Mouse (Mus musculus) macrophage (primary cell): ENCODE measurements around the gene Stk39. TPM values are rescaled to one million over a fixed set of nuclear protein-coding genes. Genes with fewer than 3 reads are reported as not detected.
"Not testable (repeated sequence)": the region's sequence is repeated elsewhere in the genome, so short reads cannot be mapped to it uniquely, and the experiment has no call there.

Experiments used
- H3K27ac ChIP-seq: fragments of 350-480 bp; formaldehyde crosslinking; 2 replicates; pipeline ENCODE4 v1.9.0; 2021
- H3K36me3 ChIP-seq: fragments of 350-480 bp; formaldehyde crosslinking; 2 replicates; pipeline ENCODE4 v1.9.0; 2021; ENCODE audit errors: inconsistent target
- H3K4me3 ChIP-seq: fragments of 350-480 bp; formaldehyde crosslinking; 2 replicates; pipeline ENCODE4 v1.9.0; 2021; ENCODE audit errors: inconsistent target
- H3K79me2 ChIP-seq: fragments of 350-480 bp; formaldehyde crosslinking; 2 replicates; pipeline ENCODE4 v1.9.0; 2021; ENCODE audit errors: inconsistent target
- WGBS: methylation state at CpG from one replicate; pipeline ENCODE4 v1.1.7; 2026; ENCODE audit warnings: inconsistent platforms; ENCODE audit not compliant: missing documents; 5-methylcytosine and 5-hydroxymethylcytosine counted together
- polyA plus RNA-seq: library from polyadenylated mRNA; stranded (reverse); fragments of 250-400 nt; gene quantifications from 3 replicates; pipeline ENCODE4 v1.2.4, GENCODE M21; 2018; ENCODE audit warnings: inconsistent platforms

Stk39 gene
- polyA plus RNA-seq, 1 experiment from 2014 or later: 0.34 TPM

GRCm38 (mm10) chr2:68257571-68257970, 214.5 kb downstream of the Stk39 start:
- no peak overlapping the region for H3K4me3 ChIP-seq
- H3K79me2 ChIP-seq: no peaks in the 10 kb centered on the region
- no peaks in the 10 kb centered on the region for H3K36me3 ChIP-seq
- no peak overlapping the region for H3K27ac ChIP-seq
- 92% methylated on average over 6 of the region's 6 CpGs for WGBS

- 92% methylated on average over 8 of the region's 8 CpGs for whole genome bisulfite sequencing
- Histone ChIP-seq H3K4me3 (no peak overlapping the region), H3K79me2 (no peaks in the 10 kb centered on the region), H3K36me3 (no peaks in the 10 kb centered on the region), H3K27ac (no peak overlapping the region)
Observed at GRCm38 (mm10) chr2:68256472-68256871, 215.6 kb downstream of the Stk39 start.

DNA sequence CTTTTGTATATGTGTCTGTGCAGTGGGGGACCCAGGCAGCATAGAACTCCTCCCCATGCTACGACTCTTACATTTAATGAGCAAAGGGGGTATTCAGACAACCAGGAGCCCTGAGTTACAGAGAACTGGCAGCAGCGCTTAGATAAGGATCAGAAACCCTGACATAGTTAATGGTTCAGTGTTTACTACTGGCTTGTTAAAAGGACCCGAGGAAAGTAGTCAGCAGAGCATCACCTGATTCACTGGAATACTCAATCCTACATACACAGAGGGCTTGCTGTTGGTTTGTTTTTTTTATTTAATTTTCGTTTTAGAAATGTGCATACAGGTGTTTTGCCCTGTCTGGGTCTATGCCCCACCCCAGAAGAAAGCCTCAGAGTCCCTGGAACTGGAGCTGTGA, 217.3 kb downstream of the Stk39 start:
- 77% methylated on average over 4 of the region's 4 CpGs for WGBS
- no peaks in the 10 kb centered on the region for H3K79me2 ChIP-seq
- H3K36me3 ChIP-seq: no peaks in the 10 kb centered on the region

DNA sequence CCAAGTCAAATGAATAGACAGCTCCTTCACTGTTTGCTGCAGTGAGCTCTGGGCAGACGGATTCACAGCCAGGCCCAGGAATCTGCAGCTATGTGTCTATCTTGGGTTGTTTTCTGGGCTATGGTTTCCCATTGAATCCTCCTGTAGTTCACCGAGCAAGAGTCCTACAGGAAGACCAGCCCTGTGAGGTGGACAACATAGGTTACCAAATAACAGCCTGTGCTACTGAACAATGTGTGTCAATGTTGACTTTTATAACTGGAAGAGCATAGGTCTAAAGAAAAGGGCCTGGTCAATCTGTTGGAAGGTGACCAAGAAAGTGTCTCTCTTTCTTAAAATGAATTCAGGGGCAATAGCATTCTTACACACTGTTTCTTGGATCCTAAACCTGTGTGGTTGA, 218.8 kb downstream of the Stk39 start:
- no peaks in the 10 kb centered on the region for H3K79me2 ChIP-seq
- H3K27ac ChIP-seq: no peak overlapping the region
- WGBS: 98% methylated on average over 2 of the region's 2 CpGs
- no peak overlapping the region for H3K4me3 ChIP-seq
- H3K36me3 ChIP-seq: no peaks in the 10 kb centered on the region

More for the DNA sequence above, 217.3 kb downstream of the Stk39 start:
- Histone ChIP-seq H3K4me3 (no peak overlapping the region), H3K27ac (no peak overlapping the region)

DNA sequence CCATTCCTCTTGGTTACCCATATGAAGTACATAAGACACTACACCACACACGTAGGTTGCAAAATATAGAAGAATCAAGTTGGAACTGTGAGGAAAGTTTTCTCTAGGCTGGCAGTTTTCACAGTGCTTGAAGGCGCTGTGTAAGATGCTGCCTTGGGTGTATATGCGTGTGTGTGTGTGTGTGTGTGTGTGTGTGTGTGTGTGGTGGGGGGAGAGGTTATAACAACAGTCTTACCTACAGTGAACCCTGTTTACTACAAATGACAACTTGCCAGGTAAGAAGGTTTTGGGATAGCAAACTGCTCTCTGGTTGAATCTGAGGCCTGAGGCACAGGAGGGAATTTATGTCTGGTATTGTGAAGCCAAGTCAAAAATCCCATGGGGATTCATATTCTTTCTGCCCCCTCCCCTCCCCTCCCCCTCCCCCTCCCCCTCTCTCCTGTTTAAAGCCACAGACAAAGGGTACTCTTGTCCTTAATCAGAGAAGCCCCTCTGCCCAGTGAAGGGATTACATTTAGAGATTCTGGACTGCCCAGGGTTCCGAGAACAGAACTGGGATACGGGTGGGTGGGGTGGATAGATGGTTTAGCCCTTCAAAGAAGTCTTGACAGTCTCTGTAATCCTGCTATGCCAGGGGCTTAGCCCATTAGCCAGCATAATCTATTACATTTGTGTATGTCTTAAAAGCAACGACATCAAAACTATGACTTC, 219.9 kb downstream of the Stk39 start:
- no peak overlapping the region for H3K27ac ChIP-seq
- no peaks in the 10 kb centered on the region for H3K79me2 ChIP-seq
- no peaks in the 10 kb centered on the region for H3K36me3 ChIP-seq
- no peak overlapping the region for H3K4me3 ChIP-seq
- 96% methylated on average over 4 of the region's 6 CpGs for WGBS

DNA sequence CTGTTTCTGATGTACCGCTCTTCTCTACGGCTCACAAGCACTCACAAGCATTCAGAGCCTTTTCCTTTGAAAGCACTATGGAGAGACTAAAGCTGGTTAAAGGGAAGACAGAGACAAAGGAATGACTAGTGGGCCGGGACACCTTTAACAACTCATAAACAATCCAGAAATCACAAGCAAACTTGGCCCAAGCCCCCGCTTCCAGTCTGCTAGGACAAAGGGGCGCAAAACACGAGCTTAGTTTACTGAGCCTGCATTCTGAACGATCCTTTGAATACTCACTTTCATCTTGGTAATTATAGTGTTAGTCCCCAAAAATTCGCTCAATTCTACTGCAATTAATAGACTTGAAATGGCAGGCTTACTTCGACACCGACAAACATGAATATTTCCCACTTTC, 221.2 kb downstream of the Stk39 start:
- Histone ChIP-seq H3K4me3 (no peak overlapping the region), H3K27ac (no peak overlapping the region), H3K79me2 (no peaks in the 10 kb centered on the region), H3K36me3 (no peaks in the 10 kb centered on the region)
- 94% methylated on average over 10 of the region's 10 CpGs for WGBS

- Histone ChIP-seq H3K36me3 (no peaks in the 10 kb centered on the region), H3K4me3 (no peak overlapping the region), H3K27ac (no peak overlapping the region), H3K79me2 (no peaks in the 10 kb centered on the region)
- WGBS: 66% methylated on average over 4 of the region's 4 CpGs
Observed at GRCm38 (mm10) chr2:68249855-68250424, 222.1 kb downstream of the Stk39 start.

DNA sequence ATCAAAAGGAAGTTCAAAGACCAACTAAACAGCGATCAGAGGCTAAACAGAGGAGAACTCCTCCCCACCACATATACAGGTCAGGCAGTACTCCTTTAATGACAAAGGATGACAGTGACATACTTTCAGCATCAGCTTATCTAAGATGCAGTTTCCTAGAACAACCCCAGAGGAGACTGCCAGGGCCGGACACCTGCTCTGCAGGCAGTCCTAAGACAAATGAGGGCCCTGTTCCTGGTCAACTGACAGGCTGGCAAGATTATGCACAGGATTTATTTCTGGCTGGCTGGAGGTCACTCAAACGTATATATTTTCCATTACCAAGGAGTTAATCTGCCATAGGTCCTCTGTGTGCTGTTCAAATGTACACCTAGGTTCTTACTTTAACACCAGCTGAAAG, 225.8 kb downstream of the Stk39 start:
- Histone ChIP-seq H3K36me3 (no peaks in the 10 kb centered on the region), H3K4me3 (no peak overlapping the region), H3K27ac (no peak overlapping the region), H3K79me2 (no peaks in the 10 kb centered on the region)
- 82% methylated on average over 3 of the region's 3 CpGs for WGBS

DNA sequence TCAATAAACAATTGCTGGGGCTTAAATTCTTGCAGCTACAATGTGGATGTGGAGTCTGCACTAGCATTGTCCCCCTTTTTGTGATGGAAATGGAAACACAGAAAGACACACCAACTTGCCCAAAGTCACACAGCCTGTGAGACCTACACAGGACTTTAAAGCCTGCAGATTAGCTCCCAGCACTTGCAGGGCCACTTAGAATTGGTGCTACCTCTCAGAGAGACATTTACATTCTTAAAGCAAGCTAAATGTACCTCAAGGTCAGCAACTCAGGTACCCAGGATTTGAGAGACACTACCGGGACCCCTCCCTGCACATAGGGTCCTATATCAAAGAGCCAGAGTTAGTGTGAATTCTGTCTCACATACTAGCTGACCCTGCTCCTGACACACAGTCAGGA, 227.5 kb downstream of the Stk39 start:
- H3K27ac ChIP-seq: no peak overlapping the region
- no peak overlapping the region for H3K4me3 ChIP-seq
- 100% methylated on average over 1 of the region's 1 CpGs for WGBS
- no peaks in the 10 kb centered on the region for H3K79me2 ChIP-seq
- no peaks in the 10 kb centered on the region for H3K36me3 ChIP-seq

DNA sequence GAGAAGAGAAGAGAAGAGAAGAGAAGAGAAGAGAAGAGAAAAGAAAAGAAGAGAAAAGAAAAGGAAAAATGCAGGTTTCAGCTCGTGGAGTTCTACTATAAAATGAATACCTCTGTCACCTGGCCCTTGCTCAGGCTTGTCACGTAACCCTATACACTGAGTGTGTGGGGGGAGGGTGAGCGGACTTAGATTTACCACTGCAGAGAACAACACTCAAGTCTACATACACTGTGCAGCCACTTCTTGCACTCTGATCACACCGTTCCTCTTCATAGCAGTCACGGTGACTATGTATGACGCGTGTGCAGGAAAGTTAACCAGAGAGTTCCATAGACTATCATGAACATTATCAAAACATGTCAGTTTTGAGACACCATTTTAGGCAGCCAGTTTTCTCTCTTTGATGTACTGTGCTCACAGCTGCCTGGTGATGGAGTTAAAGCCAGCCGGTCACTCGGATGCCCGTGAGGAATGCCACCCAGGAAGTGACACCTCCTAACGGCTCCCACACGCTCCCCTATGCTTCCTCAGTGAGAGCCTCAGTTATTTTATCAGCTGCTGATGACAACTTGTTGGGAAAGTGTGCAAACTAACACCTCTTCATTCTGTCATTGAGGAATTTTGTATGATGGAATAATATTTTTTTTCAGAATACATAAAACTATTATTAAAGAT, 228.1 kb downstream of the Stk39 start:
- H3K36me3 ChIP-seq: no peaks in the 10 kb centered on the region
- no peak overlapping the region for H3K4me3 ChIP-seq
- WGBS: 90% methylated on average over 12 of the region's 12 CpGs
- no peak overlapping the region for H3K27ac ChIP-seq
- H3K79me2 ChIP-seq: no peaks in the 10 kb centered on the region

- Histone ChIP-seq H3K79me2 (no peaks in the 10 kb centered on the region), H3K36me3 (no peaks in the 10 kb centered on the region), H3K27ac (no peak overlapping the region), H3K4me3 (no peak overlapping the region)
- WGBS: 92% methylated on average over 3 of the region's 3 CpGs
Observed at GRCm38 (mm10) chr2:68243273-68243672, 228.8 kb downstream of the Stk39 start.

GRCm38 (mm10) chr2:68242069-68242468, 230.0 kb downstream of the Stk39 start:
- no peak overlapping the region for H3K27ac ChIP-seq
- no peaks in the 10 kb centered on the region for H3K36me3 ChIP-seq
- 13% methylated on average over 3 of the region's 3 CpGs for WGBS
- no peak overlapping the region for H3K4me3 ChIP-seq
- no peaks in the 10 kb centered on the region for H3K79me2 ChIP-seq

DNA sequence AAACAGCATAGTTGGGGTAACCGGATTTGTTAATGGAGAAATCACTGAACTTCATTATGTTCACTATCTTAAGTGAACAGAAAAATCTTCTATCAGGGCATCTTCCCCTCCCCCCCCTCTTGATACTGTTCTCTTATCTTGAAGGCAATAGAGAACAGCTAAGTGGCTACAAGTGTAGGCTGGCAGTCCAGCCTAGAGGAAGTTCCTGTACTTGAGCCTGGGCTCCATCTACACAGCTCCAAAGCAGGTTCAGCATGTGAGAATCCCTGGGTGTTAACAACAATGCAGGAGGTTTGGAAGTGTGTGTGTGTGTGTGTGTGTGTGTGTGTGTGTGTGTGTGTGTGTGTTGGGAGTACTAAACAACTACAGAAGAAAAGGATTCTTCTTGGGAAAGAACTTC, 230.4 kb downstream of the Stk39 start:
- H3K79me2 ChIP-seq: no peaks in the 10 kb centered on the region
- H3K4me3 ChIP-seq: no peak overlapping the region
- H3K36me3 ChIP-seq: no peaks in the 10 kb centered on the region
- no peak overlapping the region for H3K27ac ChIP-seq
- 100% methylated on average over 1 of the region's 1 CpGs for WGBS

- H3K27ac ChIP-seq, H3K79me2 ChIP-seq, H3K4me3 ChIP-seq, H3K36me3 ChIP-seq: not testable (repeated sequence)
- 13% methylated on average over 4 of the region's 4 CpGs for WGBS
Observed at GRCm38 (mm10) chr2:68239415-68239814, 232.7 kb downstream of the Stk39 start.

GRCm38 (mm10) chr2:68232929-68233328, 239.1 kb downstream of the Stk39 start:
- no peaks in the 10 kb centered on the region for H3K79me2 ChIP-seq
- no peak overlapping the region for H3K4me3 ChIP-seq
- 70% methylated on average over 5 of the region's 5 CpGs for WGBS
- H3K36me3 ChIP-seq: no peaks in the 10 kb centered on the region
- no peak overlapping the region for H3K27ac ChIP-seq
